Mouse (Mus musculus) embryonic facial prominence, embryonic 15.5 days (tissue): Measurements from ENCODE around the gene Rin3. TPM values are rescaled to one million over a fixed set of nuclear protein-coding genes. Genes with fewer than 3 reads are reported as not detected.

Source experiments
- ATAC-seq: fragments of 200-750 bp; cut with Nextera tagmentation; 2 replicates; pipeline ENCODE4 v1.8.0; 2017; ENCODE audit warnings: low read depth, moderate TSS enrichment; ENCODE audit not compliant: insufficient number of reproducible peaks, low FRiP score, low TSS enrichment
- H3K27ac ChIP-seq: fragments of 300-500 bp; sonication (generic); replicated peaks from 2 replicates; pipeline ENCODE4 v1.5.1; 2015; ENCODE audit warnings: mild to moderate bottlenecking, inconsistent platforms
- H3K27me3 ChIP-seq: fragments of 300-500 bp; sonication (generic); 2 replicates; pipeline ENCODE4 v1.6.1; 2015; ENCODE audit warnings: inconsistent platforms
- H3K36me3 ChIP-seq: fragments of 300-500 bp; sonication (generic); 2 replicates; pipeline ENCODE4 v1.6.1; 2015; ENCODE audit warnings: mild to moderate bottlenecking, inconsistent platforms
- H3K4me1 ChIP-seq: fragments of 300-500 bp; sonication (generic); 2 replicates; pipeline ENCODE4 v1.6.1; 2015; ENCODE audit warnings: inconsistent platforms
- H3K4me2 ChIP-seq: fragments of 300-500 bp; sonication (generic); replicated peaks from 2 replicates; pipeline ENCODE4 v1.6.1; 2015; ENCODE audit warnings: mild to moderate bottlenecking, inconsistent platforms
- H3K4me3 ChIP-seq: fragments of 300-500 bp; sonication (generic); replicated peaks from 2 replicates; pipeline ENCODE4 v1.5.1; 2015; ENCODE audit warnings: mild to moderate bottlenecking, inconsistent platforms
- H3K9ac ChIP-seq: fragments of 300-500 bp; sonication (generic); 2 replicates; pipeline ENCODE4 v1.6.1; 2015; ENCODE audit warnings: inconsistent platforms
- H3K9me3 ChIP-seq: fragments of 300-500 bp; sonication (generic); replicated peaks from 2 replicates; pipeline ENCODE4 v1.6.1; 2016; ENCODE audit warnings: inconsistent platforms
- WGBS: fragments of 180-500 bp; shearing (Covaris S2); methylation state at CpG from one replicate; pipeline ENCODE4 v1.1.7; 2015; 5-methylcytosine and 5-hydroxymethylcytosine counted together
- polyA plus RNA-seq: library from polyadenylated mRNA; unstranded; fragments of >200 nt; fragmentation: Nextera tagmentation; extraction: Ambion mirVana; gene quantifications from 2 replicates; pipeline ENCODE4 v1.2.1, GENCODE M21; 2015

Rin3 gene
- polyA plus RNA-seq, 1 experiment from 2014 or later = 8.5 TPM

DNA sequence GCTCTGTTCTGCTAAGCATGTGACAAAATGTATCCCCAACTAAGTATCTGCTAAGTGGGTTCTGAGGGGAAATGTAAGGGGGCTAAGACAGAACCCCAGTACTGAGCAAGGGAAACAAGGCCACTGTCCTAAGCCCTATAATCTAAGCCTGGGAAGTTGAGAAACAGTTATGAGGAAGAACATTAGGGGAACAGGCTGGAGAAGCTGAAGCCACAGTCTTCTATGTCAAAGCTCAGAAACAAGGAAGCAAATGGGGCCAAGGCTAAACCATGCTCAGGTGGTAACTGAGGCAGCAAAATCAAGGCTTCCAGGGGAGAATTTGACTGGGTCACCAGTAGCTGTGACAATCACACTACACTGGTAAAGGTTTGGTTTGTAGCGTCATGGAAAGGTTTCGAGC, 50.3 kb downstream of the Rin3 start:
- H3K27me3 ChIP-seq = no peaks in the 10 kb centered on the region
- no peaks in the 10 kb centered on the region; the same call in 1 of the 2 replicates for H3K36me3 ChIP-seq
- H3K9me3 ChIP-seq = no peaks in the 10 kb centered on the region
- no peaks in the 10 kb centered on the region for H3K4me1 ChIP-seq
- ATAC-seq = no peak
- H3K4me3 ChIP-seq = no peak overlapping the region
- H3K4me2 ChIP-seq = no peak overlapping the region
- no peak overlapping the region for H3K9ac ChIP-seq
- WGBS = 95% methylated on average over 2 of the region's 2 CpGs
- H3K27ac ChIP-seq = no peak overlapping the region

DNA sequence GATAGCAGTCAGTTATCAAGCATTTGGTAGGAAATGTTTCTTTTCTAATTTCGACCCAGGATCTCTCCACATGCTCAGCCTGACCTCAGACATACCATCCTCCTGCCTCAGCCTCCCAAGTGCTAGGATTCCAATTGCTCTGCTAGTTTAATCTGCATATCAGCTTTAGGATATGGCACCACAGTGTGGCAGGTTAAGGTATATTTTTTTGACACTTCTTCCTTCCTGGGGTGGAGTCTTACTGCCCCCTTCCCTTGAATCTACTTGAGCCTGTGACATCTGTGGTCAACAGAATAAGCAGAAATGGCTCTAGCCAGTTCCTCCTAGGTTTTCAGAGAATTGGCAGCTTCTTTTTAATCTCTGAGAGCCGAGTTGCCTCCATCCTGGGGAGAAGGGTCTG, 56.2 kb downstream of the Rin3 start:
- no peaks in the 10 kb centered on the region for H3K9me3 ChIP-seq
- H3K4me3 ChIP-seq = no peak overlapping the region
- H3K4me2 ChIP-seq = no peak overlapping the region
- no peak overlapping the region for H3K9ac ChIP-seq
- no peak overlapping the region for H3K27ac ChIP-seq
- no peaks in the 10 kb centered on the region for H3K27me3 ChIP-seq
- H3K36me3 ChIP-seq = no peaks in the 10 kb centered on the region
- 82% methylated on average over 2 of the region's 2 CpGs for WGBS
- peaks cover 3% of the 10 kb centered on the region; the same call in 1 of the 2 replicates for H3K4me1 ChIP-seq
- ATAC-seq = no peak

DNA sequence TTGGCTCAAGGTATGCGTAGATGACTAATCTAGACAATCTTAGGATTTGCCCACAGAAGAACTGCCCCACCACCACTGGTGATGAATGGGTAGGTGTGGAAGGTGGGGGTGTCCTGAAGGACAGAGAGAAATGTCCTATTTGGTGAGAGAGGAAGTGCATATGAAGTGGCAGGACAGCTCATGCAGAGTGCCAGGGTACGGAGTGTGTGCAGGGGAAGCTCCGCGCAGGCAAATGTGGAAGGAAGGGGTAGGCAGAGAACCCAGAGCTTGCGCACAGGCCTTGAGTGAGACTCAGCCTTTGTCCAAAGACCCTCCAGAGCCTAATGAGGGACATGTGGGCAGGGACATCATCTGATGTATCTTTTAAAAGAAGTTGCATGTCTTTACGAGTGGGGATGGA, 57.6 kb downstream of the Rin3 start:
- H3K9ac ChIP-seq = no peak overlapping the region
- WGBS = 88% methylated on average over 6 of the region's 6 CpGs

DNA sequence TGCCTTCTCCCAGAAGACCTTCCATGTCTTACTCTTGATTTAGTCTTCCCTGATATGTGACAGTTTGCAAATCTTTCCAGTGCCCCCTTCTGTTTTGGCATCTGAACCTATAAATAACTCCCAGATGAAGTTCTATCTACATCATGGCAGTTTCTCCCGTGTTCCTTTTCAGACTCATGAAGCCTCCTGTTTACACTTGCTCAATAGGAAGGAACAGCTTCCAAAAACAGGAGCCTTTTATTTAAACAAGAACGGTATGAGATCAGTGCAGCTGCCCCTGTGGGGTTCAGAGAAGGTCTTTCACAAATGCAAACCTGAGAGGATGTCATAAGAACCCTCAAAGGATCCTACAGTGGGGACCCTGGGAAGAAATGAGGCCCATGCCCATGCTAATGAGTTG, 59.3 kb downstream of the Rin3 start:
- Histone ChIP-seq H3K4me1 (peaks cover 7% of the 10 kb centered on the region; the same call in 1 of the 2 replicates), H3K9me3 (no peaks in the 10 kb centered on the region), H3K9ac (no peak overlapping the region), H3K27ac (no peak overlapping the region), H3K36me3 (no peaks in the 10 kb centered on the region), H3K4me2 (no peak overlapping the region), H3K4me3 (no peak overlapping the region), H3K27me3 (no peaks in the 10 kb centered on the region)
- ATAC-seq = no peak
- WGBS = 54% methylated on average over 2 of the region's 2 CpGs

More for the DNA sequence above, 57.6 kb downstream of the Rin3 start:
- no peak overlapping the region for H3K4me2 ChIP-seq
- H3K27ac ChIP-seq = no peak overlapping the region
- H3K9me3 ChIP-seq = no peaks in the 10 kb centered on the region
- H3K4me1 ChIP-seq = peaks cover 7% of the 10 kb centered on the region; the same call in 1 of the 2 replicates
- no peaks in the 10 kb centered on the region for H3K27me3 ChIP-seq
- ATAC-seq = no peak
- H3K4me3 ChIP-seq = no peak overlapping the region
- H3K36me3 ChIP-seq = no peaks in the 10 kb centered on the region

DNA sequence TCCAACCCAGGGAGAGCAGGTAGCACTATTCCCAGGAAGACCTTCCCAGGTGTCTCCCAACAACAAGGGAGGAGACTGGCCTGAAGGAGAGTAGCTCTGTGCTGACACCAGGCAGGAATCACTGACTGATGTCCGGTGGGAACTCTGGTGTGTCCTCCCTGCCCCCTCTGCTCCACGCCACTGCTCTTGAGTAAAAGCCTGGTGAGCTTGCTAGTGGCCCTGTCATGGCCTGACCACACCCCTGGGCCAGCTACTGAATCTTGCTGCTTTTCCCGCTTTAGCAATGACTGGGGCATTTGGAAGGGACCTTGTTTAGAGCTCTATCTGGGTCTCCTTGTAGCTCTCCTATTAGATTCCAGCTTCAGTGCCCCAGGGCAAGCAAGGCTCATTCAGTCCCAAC, 59.8 kb downstream of the Rin3 start:
- WGBS = 42% methylated on average over 3 of the region's 3 CpGs
- peaks cover 7% of the 10 kb centered on the region; the same call in 1 of the 2 replicates for H3K4me1 ChIP-seq
- no peaks in the 10 kb centered on the region for H3K27me3 ChIP-seq
- ATAC-seq = no peak
- no peak overlapping the region for H3K4me3 ChIP-seq
- H3K4me2 ChIP-seq = no peak overlapping the region
- H3K9me3 ChIP-seq = no peaks in the 10 kb centered on the region
- H3K27ac ChIP-seq = no peak overlapping the region
- H3K36me3 ChIP-seq = no peaks in the 10 kb centered on the region
- no peak overlapping the region for H3K9ac ChIP-seq

DNA sequence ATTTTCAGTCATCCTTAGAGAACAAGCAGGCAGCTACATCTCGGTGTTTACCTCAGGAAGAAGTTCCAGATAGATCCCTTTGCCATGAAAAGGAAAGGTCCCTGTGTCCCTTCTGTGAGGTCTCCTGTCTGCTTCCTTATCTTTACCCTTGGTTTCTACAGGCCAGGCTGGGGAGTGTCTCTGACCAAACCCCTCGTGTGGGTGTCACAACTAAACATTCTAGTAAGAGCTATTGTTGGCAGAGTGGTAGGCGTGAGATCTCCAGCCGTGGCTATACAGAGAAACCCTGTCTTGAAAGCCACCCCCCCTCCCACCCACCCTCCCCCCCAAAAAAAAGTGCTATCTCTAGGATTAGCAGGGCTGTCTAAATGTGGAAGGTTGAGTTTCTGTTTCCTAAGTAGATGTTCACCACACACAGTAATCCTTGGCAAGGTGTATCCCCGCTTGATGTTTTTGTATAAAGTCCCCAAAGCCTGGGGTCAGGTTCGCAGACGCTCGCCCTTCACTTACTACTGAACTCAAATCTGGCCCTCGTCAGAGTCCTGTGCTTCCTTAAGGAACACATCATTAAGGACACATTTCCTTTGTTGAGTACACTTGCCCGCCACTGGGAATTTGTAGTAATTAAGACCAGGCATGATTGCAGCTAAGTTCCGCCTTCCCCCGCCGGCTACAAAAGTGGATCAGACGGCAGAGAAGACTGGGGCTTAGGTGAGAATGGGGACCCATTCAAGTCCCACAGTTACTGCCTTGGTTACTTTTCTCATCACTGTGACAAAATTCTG, 62.4 kb downstream of the Rin3 start:
- Histone ChIP-seq H3K4me3 (no peak overlapping the region), H3K4me1 (peaks cover 7% of the 10 kb centered on the region; the same call in 1 of the 2 replicates), H3K9ac (no peak overlapping the region), H3K36me3 (no peaks in the 10 kb centered on the region), H3K27ac (no peak overlapping the region), H3K27me3 (no peaks in the 10 kb centered on the region), H3K9me3 (no peaks in the 10 kb centered on the region), H3K4me2 (no peak overlapping the region)
- WGBS = 41% methylated on average over 14 of the region's 14 CpGs
- no peak for ATAC-seq

DNA sequence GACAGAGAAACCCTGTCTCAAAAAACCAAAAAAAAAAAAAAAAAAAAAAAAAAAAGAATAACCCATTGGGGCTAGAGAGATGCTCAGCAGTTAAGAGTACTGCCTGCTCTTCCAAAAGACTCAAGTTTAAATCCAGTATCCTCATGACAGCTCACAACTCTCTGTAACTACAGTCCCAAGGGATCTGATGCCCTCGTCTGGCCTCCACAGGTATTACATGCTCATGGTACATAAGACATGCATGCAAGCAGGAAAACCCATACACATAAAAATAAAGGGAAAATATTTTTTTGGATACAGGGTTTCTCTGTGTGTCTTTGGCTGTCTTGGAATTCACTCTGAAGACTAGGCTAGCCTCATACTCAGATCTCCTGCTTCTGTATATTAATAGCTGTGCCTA, 63.7 kb downstream of the Rin3 start:
- Histone ChIP-seq H3K4me3 (no peak overlapping the region), H3K4me1 (peaks cover 7% of the 10 kb centered on the region; the same call in 1 of the 2 replicates), H3K4me2 (no peak overlapping the region), H3K9ac (no peak overlapping the region), H3K27me3 (no peaks in the 10 kb centered on the region), H3K36me3 (no peaks in the 10 kb centered on the region), H3K27ac (no peak overlapping the region), H3K9me3 (no peaks in the 10 kb centered on the region)
- 14% methylated on average over 1 of the region's 1 CpGs for WGBS
- ATAC-seq = no peak

DNA sequence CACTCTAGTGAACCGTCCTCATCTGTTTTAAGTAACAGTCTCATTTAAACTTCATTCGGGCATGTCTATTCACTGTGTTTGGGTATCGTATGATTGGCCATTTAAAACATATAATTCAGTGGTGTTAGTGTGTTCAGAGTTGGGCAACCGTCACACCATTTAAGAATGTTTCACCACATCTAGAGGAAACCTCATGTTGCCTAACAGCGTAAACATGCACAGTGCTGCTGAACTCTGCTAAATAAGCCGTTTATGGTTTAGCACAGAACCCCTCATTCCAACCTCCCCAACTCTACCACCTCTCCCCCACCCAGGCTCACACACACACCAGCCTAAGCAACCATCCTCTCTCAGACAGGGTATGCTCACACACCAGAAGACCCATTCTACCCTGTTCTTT, 65.6 kb downstream of the Rin3 start:
- peak; percentile 69 for ATAC-seq
- 75% methylated on average over 6 of the region's 6 CpGs for whole genome bisulfite sequencing
- no peaks in the 10 kb centered on the region for H3K9me3 ChIP-seq
- no peaks in the 10 kb centered on the region for H3K27me3 ChIP-seq
- no peak overlapping the region for H3K4me2 ChIP-seq
- H3K4me3 ChIP-seq = no peak overlapping the region
- H3K27ac ChIP-seq = no peak overlapping the region
- no peaks in the 10 kb centered on the region for H3K36me3 ChIP-seq
- no peak overlapping the region for H3K9ac ChIP-seq
- 0 out of 2 replicates have a peak, but pooled peaks cover 4% of the 10 kb centered on the region for H3K4me1 ChIP-seq

DNA sequence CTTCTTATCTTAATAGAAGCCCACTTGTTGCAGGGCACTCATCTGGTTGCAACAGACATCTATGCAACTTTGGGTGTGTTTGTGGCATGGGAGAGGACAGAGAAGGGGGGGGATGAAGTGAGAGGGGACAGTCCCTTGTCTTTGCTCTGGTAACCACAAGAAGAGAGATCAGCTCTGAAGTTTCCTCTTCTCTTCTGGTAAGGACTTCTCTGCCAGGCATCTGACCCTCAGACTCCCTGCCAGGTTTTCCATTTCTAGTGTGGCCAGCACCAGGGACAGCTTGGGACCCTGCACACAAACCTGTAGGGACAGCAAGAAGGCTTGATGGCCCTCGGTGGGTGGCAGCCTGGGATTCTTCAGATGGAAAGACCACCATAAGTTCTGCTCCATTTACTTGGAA, 68.1 kb downstream of the Rin3 start:
- WGBS = 83% methylated on average over 1 of the region's 1 CpGs

DNA sequence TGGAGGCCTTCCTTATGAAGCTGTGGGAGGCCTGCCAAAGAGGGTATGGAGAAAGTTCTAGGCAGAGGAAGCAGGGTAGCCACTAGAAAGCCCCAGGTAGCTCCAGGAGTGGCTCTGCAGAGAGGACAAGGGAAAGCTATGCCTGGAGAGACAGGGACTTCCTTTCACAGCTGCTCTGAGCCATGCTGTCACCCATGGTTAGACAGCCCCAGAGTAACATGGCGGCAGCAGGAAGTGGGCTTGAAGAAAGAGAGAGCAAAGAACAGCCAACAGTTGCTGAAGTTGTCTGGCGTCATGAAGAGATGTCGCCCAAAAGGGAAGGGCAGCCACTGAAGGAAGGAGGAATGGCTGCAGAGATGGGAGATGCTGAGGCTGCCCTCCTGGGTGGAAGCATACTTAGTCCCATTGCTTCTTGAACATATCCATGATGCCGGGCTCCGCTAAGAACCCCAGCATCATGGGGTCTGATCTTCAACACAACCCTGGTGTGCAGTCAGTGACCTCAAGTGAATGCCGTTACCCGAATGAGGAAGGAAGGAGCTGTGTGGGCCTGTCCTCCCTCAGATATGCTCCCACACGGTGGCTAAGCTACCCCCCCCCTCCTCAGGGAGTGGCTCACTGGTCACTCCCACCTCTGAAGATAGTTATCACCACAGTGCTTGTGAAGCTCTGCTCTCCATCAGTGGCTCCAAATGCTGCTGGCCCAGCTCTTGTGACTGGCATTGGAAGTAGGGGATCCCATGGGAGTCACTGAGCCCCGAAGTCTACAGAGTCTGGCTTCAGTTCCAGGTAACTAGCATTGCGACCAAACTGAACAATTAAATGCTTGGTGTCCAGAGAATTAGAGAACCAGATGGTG, 71.5 kb downstream of the Rin3 start:
- Histone ChIP-seq H3K36me3 (peaks cover 2% of the 10 kb centered on the region; the same call in 1 of the 2 replicates), H3K9ac (no peak overlapping the region), H3K27ac (no peak overlapping the region), H3K4me1 (no peaks in the 10 kb centered on the region), H3K4me3 (no peak overlapping the region), H3K9me3 (no peaks in the 10 kb centered on the region), H3K27me3 (no peaks in the 10 kb centered on the region), H3K4me2 (no peak overlapping the region)
- ATAC-seq = no peak
- WGBS = 84% methylated on average over 10 of the region's 10 CpGs

More for the DNA sequence above, 68.1 kb downstream of the Rin3 start:
- Histone ChIP-seq H3K9me3 (no peaks in the 10 kb centered on the region), H3K4me3 (no peak overlapping the region), H3K36me3 (no peaks in the 10 kb centered on the region), H3K27ac (no peak overlapping the region), H3K27me3 (no peaks in the 10 kb centered on the region), H3K4me2 (no peak overlapping the region), H3K9ac (no peak overlapping the region), H3K4me1 (no peaks in the 10 kb centered on the region)
- ATAC-seq = no peak

DNA sequence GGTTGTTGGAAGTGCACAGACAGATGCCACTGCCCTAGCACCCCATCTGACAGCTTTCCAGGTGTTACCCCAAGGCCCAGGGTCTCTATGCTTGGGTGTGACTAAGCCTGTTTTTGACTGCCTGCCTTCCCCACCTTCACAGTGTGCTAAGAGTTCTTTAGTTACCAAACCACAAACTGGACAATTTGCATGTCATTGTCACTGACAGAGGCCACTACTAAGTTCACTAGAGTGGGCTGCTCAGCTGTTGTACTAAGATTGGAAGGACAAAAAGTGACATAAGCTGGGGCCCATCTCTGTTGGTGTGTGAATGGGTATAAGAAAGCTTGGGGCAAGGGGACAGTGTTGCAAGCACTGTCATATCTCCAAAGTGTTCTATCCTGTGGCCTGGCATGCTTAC, 72.9 kb downstream of the Rin3 start:
- no peak for ATAC-seq
- no peak overlapping the region for H3K27ac ChIP-seq
- H3K4me1 ChIP-seq = no peaks in the 10 kb centered on the region
- H3K9ac ChIP-seq = no peak overlapping the region
- no peak overlapping the region for H3K4me3 ChIP-seq
- H3K4me2 ChIP-seq = no peak overlapping the region
- peaks cover 7% of the 10 kb centered on the region for H3K36me3 ChIP-seq
- no peaks in the 10 kb centered on the region for H3K27me3 ChIP-seq
- no peaks in the 10 kb centered on the region for H3K9me3 ChIP-seq
